Mouse (Mus musculus) lung, adult 2 months (tissue): ENCODE results near the gene Nr4a2.

Experiments used
- CTCF ChIP-seq: fragments of 200-500 bp; IDR thresholded peaks from 2 replicates; pipeline ENCODE4 v1.5.1; 2011; ENCODE audit warnings: mild to moderate bottlenecking, low read length, control low read depth; ENCODE audit not compliant: insufficient read depth
- POLR2A ChIP-seq: fragments of 200-500 bp; IDR thresholded peaks from 2 replicates; pipeline ENCODE4 v1.6.1; 2011; ENCODE audit warnings: low read depth, mild to moderate bottlenecking, control low read depth, low read length, borderline replicate concordance; ENCODE audit errors: extremely low read depth

GRCm38 (mm10) chr2:57113431-57113830 is 10.4 kb downstream of the Nr4a2 start:
- TF ChIP-seq CTCF (no peak), POLR2A (no peak)
